ENCODE assay signal across 24 mouse cellular contexts in genomic region chr1:167278395-167278794, GRCm38 (mm10). TPM values are rescaled to one million over a fixed set of nuclear protein-coding genes. Genes with fewer than 3 reads are reported as not detected.
A peak's percentile ranks its signal among the peaks of the same experiment; 100 is the strongest.
DNase-seq lines count a peak whose midpoint lies in the region; ATAC-seq and TF ChIP-seq lines count a peak whose summit lies in the region.
"Had no signal": no experiment of that assay in that cellular context is flagged by ENCODE, and none has a peak within 500 bp of the region (broad histone marks: within the 10 kb centered on the region; RNA-seq: fewer than 3 reads in every experiment).

No protein-coding gene starts in this region.

- no peak for TF ChIP-seq POLR2A in heart, adult 2 months (IDR thresholded peaks at IDR 0.05; ENCODE audit: insufficient read depth, low read depth, low read length)
- TF ChIP-seq POLR2A in ES-Bruce4 (IDR thresholded peaks at IDR 0.05; ENCODE audit: insufficient read depth, low read length) = no peak

- 70% methylated on average over 6 of the region's 6 CpGs for WGBS in heart, adult 2 months
- WGBS in heart, embryonic 13.5 days = 56% methylated on average over 6 of the region's 6 CpGs
- 58% methylated on average over 6 of the region's 6 CpGs for WGBS in heart, postnatal 0 days
- 78% methylated on average over 6 of the region's 6 CpGs for WGBS in hindbrain, embryonic 16.5 days

- peaks cover 5% of the 10 kb centered on the region; the same call in 1 of the 2 replicates for H3K4me1 ChIP-seq in heart, adult 2 months (ENCODE audit: control insufficient read depth, insufficient read depth, low read length)
- peaks cover 64% of the 10 kb centered on the region for H3K4me1 ChIP-seq in heart, embryonic 13.5 days
- peaks cover 21% of the 10 kb centered on the region for H3K4me1 ChIP-seq in heart, postnatal 0 days (ENCODE audit: control insufficient read depth, insufficient read depth)
- peaks cover 16% of the 10 kb centered on the region for H3K4me1 ChIP-seq in ES-Bruce4 (ENCODE audit: control insufficient read depth, insufficient read depth, low read length)
- H3K4me1 ChIP-seq in hindbrain, embryonic 16.5 days (ENCODE audit: control insufficient read depth, insufficient read depth, low read depth, low read length) = peaks cover 17% of the 10 kb centered on the region

- no peaks in the 10 kb centered on the region; the same call in 1 of the 2 replicates for H3K36me3 ChIP-seq in heart, adult 2 months (ENCODE audit: control insufficient read depth, insufficient read depth, low read length)
- no peaks in the 10 kb centered on the region for H3K36me3 ChIP-seq in heart, embryonic 13.5 days
- H3K36me3 ChIP-seq in heart, postnatal 0 days (replicated peaks; ENCODE audit: control insufficient read depth, insufficient read depth, low read length) = no peaks in the 10 kb centered on the region
- H3K36me3 ChIP-seq in ES-Bruce4 (ENCODE audit: control insufficient read depth, insufficient read depth, low read length, poor library complexity, severe bottlenecking) = no peaks in the 10 kb centered on the region
- H3K36me3 ChIP-seq in hindbrain, embryonic 16.5 days (ENCODE audit: control insufficient read depth, insufficient read depth, low read length) = no peaks in the 10 kb centered on the region
- H3K36me3 ChIP-seq: hindbrain, embryonic 12.5 days had no signal

- no peak for DNase-seq in heart, adult 2 months
- no peak for DNase-seq in heart, postnatal 25 days (ENCODE audit: low spot score)
- DNase-seq in heart, postnatal 4 days = no peak
- DNase-seq in heart, postnatal 0 days (ENCODE audit: low spot score) = no peak
- DNase-seq in heart, adult 18-20 months = no peak
- DNase-seq: adrenal gland, adult 8-10 months; adrenal gland, postnatal 36 days; B cell, adult 2 months; cerebellum, postnatal 10 days; gastrocnemius, adult 2 months; gastrocnemius, postnatal 25 days; kidney, adult 11 months; kidney, adult 9 months had no signal

- H3K9me3 ChIP-seq in heart, embryonic 13.5 days = no peaks in the 10 kb centered on the region
- H3K9me3 ChIP-seq in heart, postnatal 0 days (replicated peaks; ENCODE audit: control insufficient read depth, low read length) = no peaks in the 10 kb centered on the region
- H3K9me3 ChIP-seq in ES-Bruce4 (replicated peaks; ENCODE audit: control insufficient read depth, insufficient read depth, low read length, poor library complexity, severe bottlenecking) = no peaks in the 10 kb centered on the region
- H3K9me3 ChIP-seq in hindbrain, embryonic 16.5 days (ENCODE audit: control insufficient read depth, low read length) = no peaks in the 10 kb centered on the region
- H3K9me3 ChIP-seq: embryonic facial prominence, embryonic 10.5 days; forebrain, embryonic 10.5 days; G1E; hindbrain, embryonic 12.5 days had no signal

- no peak for TF ChIP-seq EP300 in heart, adult 2 months (IDR thresholded peaks at IDR 0.05; ENCODE audit: insufficient read depth, low read depth, low read length)
- no peak for TF ChIP-seq EP300 in heart, postnatal 0 days (IDR thresholded peaks at IDR 0.05; ENCODE audit: low read depth)
- no peak for TF ChIP-seq EP300 in ES-Bruce4 (IDR thresholded peaks at IDR 0.05; ENCODE audit: insufficient read depth, low read depth, low read length)

- H3K79me2 ChIP-seq in heart, adult 2 months (replicated peaks; ENCODE audit: control insufficient read depth, insufficient read depth, low read length) = no peaks in the 10 kb centered on the region; the same call in none of the 2 replicates

- intact Hi-C loops in heart, adult 2 months (cut with DNase I) = no loop called here
- intact Hi-C loops in heart, postnatal 25 days (cut with DNase I) = no loop called here

- 0 out of 2 replicates have a peak overlapping the region, but pooled peaks have one; percentile 44 for H3K4me2 ChIP-seq in heart, embryonic 13.5 days
- no peak overlapping the region for H3K4me2 ChIP-seq in heart, postnatal 0 days (ENCODE audit: low read depth, low read length)
- no peak overlapping the region for H3K4me2 ChIP-seq in hindbrain, embryonic 16.5 days (ENCODE audit: low read length)
- H3K4me2 ChIP-seq: hindbrain, embryonic 12.5 days had no signal

- H3K27ac ChIP-seq in heart, adult 2 months = peak overlapping the region; percentile 61
- peak overlapping the region; percentile 65; the same call in 1 of the 2 replicates for H3K27ac ChIP-seq in heart, embryonic 13.5 days (replicated peaks)
- H3K27ac ChIP-seq in heart, postnatal 0 days (ENCODE audit: low read depth) = peak overlapping the region; percentile 49
- 0 out of 2 replicates have a peak overlapping the region, but pooled peaks have one; percentile 49 for H3K27ac ChIP-seq in ES-Bruce4 (ENCODE audit: insufficient read depth, low read length)
- no peak overlapping the region for H3K27ac ChIP-seq in hindbrain, embryonic 16.5 days (ENCODE audit: low read depth, low read length)
- H3K27ac ChIP-seq: embryonic facial prominence, embryonic 10.5 days; forebrain, embryonic 10.5 days; gastrocnemius, adult 2 months; hindbrain, embryonic 12.5 days; hindbrain, postnatal 0 days had no signal

- no peak overlapping the region for H3K9ac ChIP-seq in heart, adult 2 months (ENCODE audit: low read depth, low read length)
- H3K9ac ChIP-seq in heart, embryonic 13.5 days = no peak overlapping the region
- no peak overlapping the region for H3K9ac ChIP-seq in heart, postnatal 0 days (replicated peaks; ENCODE audit: low read depth, low read length)
- H3K9ac ChIP-seq in ES-Bruce4 (ENCODE audit: low read depth, poor library complexity, severe bottlenecking) = no peak overlapping the region
- H3K9ac ChIP-seq in hindbrain, embryonic 16.5 days (ENCODE audit: low read depth, low read length) = no peak overlapping the region
- H3K9ac ChIP-seq: hindbrain, embryonic 12.5 days had no signal

- no peak for ATAC-seq in heart, embryonic 13.5 days (ENCODE audit: extremely low read depth, insufficient number of reproducible peaks, low FRiP score, low TSS enrichment)
- no peak for ATAC-seq in heart, postnatal 0 days (ENCODE audit: insufficient read depth, low read depth)
- no peak for ATAC-seq in hindbrain, embryonic 16.5 days
- ATAC-seq: CD4-positive, CD25-positive, alpha-beta regulatory T cell, adult 4 months; forebrain, embryonic 14.5 days; hindbrain, postnatal 0 days had no signal

- H3K4me3 ChIP-seq in heart, adult 2 months = no peak overlapping the region
- H3K4me3 ChIP-seq in heart, embryonic 13.5 days = no peak overlapping the region
- no peak overlapping the region for H3K4me3 ChIP-seq in heart, postnatal 0 days (ENCODE audit: low read depth, low read length)
- no peak overlapping the region for H3K4me3 ChIP-seq in ES-Bruce4 (ENCODE audit: low read depth, low read length)
- H3K4me3 ChIP-seq in hindbrain, embryonic 16.5 days (ENCODE audit: low read length) = no peak overlapping the region
- H3K4me3 ChIP-seq: embryonic facial prominence, embryonic 10.5 days; erythroblast, embryonic 14.5 days; forebrain, embryonic 10.5 days; gastrocnemius, adult 2 months; hindbrain, embryonic 12.5 days had no signal

- no peaks in the 10 kb centered on the region for H3K27me3 ChIP-seq in heart, adult 2 months (ENCODE audit: control insufficient read depth, insufficient read depth, low read length)
- no peaks in the 10 kb centered on the region for H3K27me3 ChIP-seq in heart, embryonic 13.5 days (replicated peaks)
- H3K27me3 ChIP-seq in heart, postnatal 0 days (ENCODE audit: control insufficient read depth, insufficient read depth, low read length) = no peaks in the 10 kb centered on the region
- H3K27me3 ChIP-seq in ES-Bruce4 (ENCODE audit: control insufficient read depth, insufficient read depth, low read length, poor library complexity, severe bottlenecking) = no peaks in the 10 kb centered on the region
- H3K27me3 ChIP-seq in hindbrain, embryonic 16.5 days (replicated peaks; ENCODE audit: control insufficient read depth, insufficient read depth, low read length) = no peaks in the 10 kb centered on the region
- H3K27me3 ChIP-seq: hindbrain, embryonic 12.5 days had no signal

- TF ChIP-seq CTCF in heart, adult 2 months (IDR thresholded peaks at IDR 0.05) = no peak
- TF ChIP-seq CTCF in heart, postnatal 0 days (IDR thresholded peaks at IDR 0.05; ENCODE audit: low read depth) = no peak
- no peak for TF ChIP-seq CTCF in ES-Bruce4 (IDR thresholded peaks at IDR 0.05; ENCODE audit: low read depth, low read length)

RNA-seq across cellular contexts. Expression of gene Uck2, which starts 6.7 kb away (rescaled TPM):
- 10 to 100 TPM; 45.9 to 57.6 TPM for total RNA-seq in heart, adult 2 months (2021)
- 21.4 and 27.5 TPM in 2 replicates for polyA plus RNA-seq in heart, adult 2 months (2012; rRNA removed)
- 10 to 100 TPM; 54.7 to 59.7 TPM for total RNA-seq in heart, postnatal 25 days (2021)
- 46.8 and 50.9 TPM in 2 replicates for polyA plus RNA-seq in heart, embryonic 13.5 days (2015; fragmentation: Nextera tagmentation; extraction: Ambion mirVana)
- 10 to 100 TPM; 55.0 to 55.7 TPM for total RNA-seq in heart, postnatal 4 days (2021)
- total RNA-seq in heart, postnatal 0 days (2014; rRNA removed; ENCODE audit: low replicate concordance) = 60.3 and 82.4 TPM in 2 replicates
- polyA plus RNA-seq in heart, postnatal 0 days (2015; fragmentation: Nextera tagmentation; extraction: Ambion mirVana) = 26.4 and 30.7 TPM in 2 replicates
- total RNA-seq in heart, adult 18-20 months (2021) = 10 to 100 TPM; 41.8 to 43.8 TPM
- polyA plus RNA-seq in ES-Bruce4 (2011; ENCODE audit: insufficient read depth, insufficient read length, low read depth, missing spikeins) = 255 and 287 TPM in 2 replicates
- polyA plus RNA-seq in hindbrain, embryonic 16.5 days (2015; fragmentation: Nextera tagmentation; extraction: Ambion mirVana) = 43.0 and 45.2 TPM in 2 replicates

RNA-seq across cellular contexts. Expression of gene Tmco1, which starts 29.8 kb away (rescaled TPM):
- 10 to 100 TPM; 88.2 to 95.3 TPM for total RNA-seq in heart, adult 2 months (2021)
- 60.3 and 117 TPM in 2 replicates for polyA plus RNA-seq in heart, adult 2 months (2012; rRNA removed)
- total RNA-seq in heart, postnatal 25 days (2021) = 10 to 100 TPM; 87.3 to 94.7 TPM
- 69.9 and 81.9 TPM in 2 replicates for polyA plus RNA-seq in heart, embryonic 13.5 days (2015; fragmentation: Nextera tagmentation; extraction: Ambion mirVana)
- 10 to 100 TPM; 75.6 to 79.3 TPM for total RNA-seq in heart, postnatal 4 days (2021)
- 68.1 and 113 TPM in 2 replicates for total RNA-seq in heart, postnatal 0 days (2014; rRNA removed; ENCODE audit: low replicate concordance)
- 86.6 and 96.7 TPM in 2 replicates for polyA plus RNA-seq in heart, postnatal 0 days (2015; fragmentation: Nextera tagmentation; extraction: Ambion mirVana)
- 10 to 100 TPM; 83.6 to 99.6 TPM for total RNA-seq in heart, adult 18-20 months (2021)
- polyA plus RNA-seq in ES-Bruce4 (2011; ENCODE audit: insufficient read depth, insufficient read length, low read depth, missing spikeins) = 43.7 and 46.1 TPM in 2 replicates
- polyA plus RNA-seq in hindbrain, embryonic 16.5 days (2015; fragmentation: Nextera tagmentation; extraction: Ambion mirVana) = 72.7 and 85.8 TPM in 2 replicates
